Mouse (Mus musculus) adrenal gland, adult (tissue): Measurements from ENCODE around the gene Zfp1.

Experiments used
- DNase-seq, 2 experiments: peaks; one replicate each; pipeline ENCODE4 v3.0.0; 2022 to 2023; ENCODE audit warnings: low spot score in 1 of 2; ENCODE audit not compliant: inconsistent age in 2 of 2

The Zfp1 gene

GRCm38 (mm10) chr8:111662473-111662872 lies 19.3 kb downstream of the Zfp1 start:
- peak; percentile 80 to 94 for DNase-seq

GRCm38 (mm10) chr8:111666751-111667150 lies 23.6 kb downstream of the Zfp1 start:
- DNase-seq, result peak; percentile 31 to 76

DNA sequence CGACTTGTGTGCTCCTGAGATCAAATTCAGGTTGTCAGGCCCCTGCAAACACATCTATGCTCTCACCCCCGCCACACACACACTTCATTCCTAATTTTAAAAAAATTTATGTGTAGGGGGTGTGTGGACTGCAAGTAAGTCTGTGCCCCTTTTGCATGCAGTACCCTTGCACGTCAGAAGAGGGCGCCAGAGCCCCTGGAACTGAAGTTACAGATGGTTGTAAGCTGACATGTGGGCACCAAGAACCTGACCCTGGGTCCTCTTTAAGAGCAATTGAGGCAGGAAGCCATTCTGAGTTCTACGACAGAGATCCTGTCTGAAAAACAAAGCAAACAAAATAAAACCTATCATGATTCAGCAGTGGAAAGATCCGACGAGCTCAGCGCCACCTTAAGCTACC lies 33.0 kb downstream of the Zfp1 start:
- no peak for DNase-seq

- DNase-seq, result peak; percentile 56 to 88
These were observed 34.9 kb downstream of the Zfp1 start for GRCm38 (mm10) chr8:111678111-111678510.

DNA sequence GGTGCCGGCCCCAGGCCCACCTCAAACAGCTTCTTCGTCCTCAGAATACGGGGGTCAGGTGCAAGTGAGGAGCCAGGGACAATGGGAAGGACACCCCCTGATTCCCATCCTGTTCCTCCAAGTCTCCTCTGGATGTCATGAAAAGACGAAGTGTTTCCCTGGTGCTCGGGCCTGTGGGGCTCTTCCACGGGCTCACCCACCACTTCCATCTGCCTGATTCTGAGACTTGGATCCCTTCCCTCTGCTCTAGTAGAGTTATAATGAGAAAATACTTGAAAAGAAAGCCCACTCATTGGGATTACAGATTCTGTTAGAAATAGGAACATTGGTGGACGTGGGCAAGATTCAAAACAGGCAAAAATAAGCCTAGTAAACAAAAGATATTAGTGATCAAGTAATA lies 35.6 kb downstream of the Zfp1 start:
- DNase-seq, result no peak

DNA sequence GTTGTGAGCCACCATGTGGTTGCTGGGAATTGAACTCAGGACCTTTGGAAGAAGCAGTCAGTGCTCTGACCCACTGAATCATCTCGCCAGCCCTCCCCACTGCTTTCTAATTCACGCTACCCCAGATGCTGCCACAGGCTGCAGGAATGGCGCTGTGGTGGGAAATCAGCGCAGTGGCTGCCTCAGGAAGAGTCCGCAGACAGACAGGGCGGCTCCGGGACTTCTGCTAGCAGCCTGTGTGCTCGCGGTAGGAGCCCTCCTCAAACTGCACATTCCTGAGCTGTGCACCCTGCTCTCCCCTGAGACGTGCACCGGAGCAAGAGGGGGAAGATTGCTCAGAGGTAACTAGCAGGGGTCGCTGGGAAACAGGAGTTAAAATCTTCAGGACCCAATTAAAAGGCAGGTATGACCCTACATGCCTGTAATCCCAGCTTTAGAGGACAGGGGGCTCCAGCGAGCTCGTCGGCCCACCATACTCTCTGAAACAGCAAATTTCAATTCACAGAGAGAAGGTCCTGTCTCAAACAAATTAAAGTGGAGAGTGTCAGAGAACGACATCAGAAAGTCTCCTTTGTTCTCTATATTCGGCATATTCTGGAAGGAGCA lies 37.3 kb downstream of the Zfp1 start:
- DNase-seq, result no peak

- DNase-seq, result no peak
These were observed 38.0 kb downstream of the Zfp1 start for GRCm38 (mm10) chr8:111681153-111681552.

- no peak for DNase-seq
These were observed 39.3 kb downstream of the Zfp1 start for GRCm38 (mm10) chr8:111682521-111682920.

DNA sequence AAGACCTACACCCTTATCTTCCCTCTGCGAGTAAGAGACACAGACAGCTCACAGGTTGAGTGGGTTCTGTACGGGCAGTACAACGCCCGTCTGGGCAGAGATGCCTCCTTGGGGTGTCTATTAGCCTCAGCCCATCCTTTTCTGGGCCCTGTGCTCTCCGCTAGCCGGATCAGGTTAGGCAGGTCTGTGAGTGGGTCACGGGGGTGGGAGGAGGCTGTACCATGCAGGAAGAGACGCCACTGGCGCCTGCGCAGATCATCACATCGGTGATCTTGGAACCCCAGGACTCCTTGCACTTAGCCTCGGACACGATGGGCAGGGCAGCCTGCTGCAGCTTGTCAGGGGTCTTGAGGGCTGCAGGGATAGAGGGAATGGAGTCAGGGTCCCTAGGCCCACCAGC lies 43.7 kb downstream of the Zfp1 start:
- no peak for DNase-seq

GRCm38 (mm10) chr8:111690960-111691445 lies 47.8 kb downstream of the Zfp1 start, which contains the start of gene Ctrb1:
Gene Ctrb1, minus strand, starts transcription at chr8:111691010.
- no peak for DNase-seq

DNA sequence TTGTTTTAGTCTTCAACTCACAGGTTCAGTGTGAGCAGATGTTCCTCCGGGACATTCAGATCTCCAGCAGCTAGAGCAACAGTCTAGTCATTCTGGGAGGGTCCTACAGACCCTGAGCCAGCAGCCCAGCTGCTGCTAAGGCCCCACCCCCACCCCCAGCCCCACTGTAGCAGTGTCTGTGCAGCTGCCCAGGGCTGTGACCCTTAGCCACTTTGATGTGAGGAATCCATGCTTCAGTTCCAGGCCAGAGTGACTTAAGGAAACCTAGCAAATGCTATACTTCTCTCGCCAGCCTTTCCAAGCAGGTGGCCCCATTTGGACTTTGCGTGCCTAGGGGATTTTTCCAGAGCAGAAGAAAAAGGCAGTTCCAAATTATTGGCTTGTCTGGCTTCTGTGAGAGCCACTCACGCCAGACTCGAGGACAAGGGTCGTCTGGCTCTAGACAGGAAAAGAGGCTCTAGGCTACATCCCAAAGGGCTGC lies 50.1 kb downstream of the Zfp1 start:
- peak in 1 of 2 experiments; percentile 17 for DNase-seq

DNA sequence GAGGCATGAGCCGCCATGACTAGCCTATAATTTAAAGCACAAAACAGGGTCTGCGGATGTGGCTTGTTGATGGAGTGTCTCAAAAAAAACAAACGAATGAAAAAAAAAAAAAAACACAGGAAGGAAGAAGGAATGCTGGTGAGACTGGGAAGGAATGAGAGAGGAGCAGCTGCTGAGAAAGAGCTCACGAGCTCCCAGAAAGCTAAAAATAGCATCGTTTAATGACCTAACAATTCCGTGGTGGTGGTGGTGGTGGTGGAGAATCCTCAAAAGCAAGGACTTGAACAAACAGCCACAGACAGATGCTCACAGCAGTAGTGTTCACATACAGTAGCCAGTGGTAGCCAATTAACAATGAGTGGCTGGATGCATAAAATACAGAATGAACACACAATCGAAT lies 52.2 kb downstream of the Zfp1 start:
- no peak for DNase-seq

- DNase-seq, result no peak
These were observed 54.5 kb downstream of the Zfp1 start for GRCm38 (mm10) chr8:111697655-111698054.

GRCm38 (mm10) chr8:111699035-111699434 lies 55.8 kb downstream of the Zfp1 start:
- DNase-seq, result peak in 1 of 2 experiments; percentile 13

- DNase-seq, result peak in 1 of 2 experiments; percentile 19
These were observed 57.0 kb downstream of the Zfp1 start for GRCm38 (mm10) chr8:111700201-111700600.

DNA sequence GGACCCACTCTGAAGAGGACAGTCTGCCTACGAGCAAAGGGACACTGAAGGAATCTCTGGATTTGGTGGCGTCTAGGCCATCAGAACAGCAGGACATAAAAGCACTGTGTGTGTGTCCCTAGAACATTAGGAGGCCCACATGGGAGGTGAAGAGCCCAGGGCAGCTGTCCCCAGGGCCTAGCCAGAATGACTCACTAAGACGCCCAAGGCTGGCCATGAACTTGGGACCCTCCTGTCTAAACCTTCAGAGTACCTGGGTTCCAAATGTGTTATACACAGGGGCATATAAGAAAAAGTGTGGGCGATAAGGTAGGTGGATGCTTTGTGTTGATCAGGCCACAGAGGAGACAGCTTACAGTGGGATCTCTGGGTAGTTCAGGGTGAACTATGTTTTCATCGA lies 57.5 kb downstream of the Zfp1 start:
- DNase-seq, result peak in 1 of 2 experiments; percentile 12

DNA sequence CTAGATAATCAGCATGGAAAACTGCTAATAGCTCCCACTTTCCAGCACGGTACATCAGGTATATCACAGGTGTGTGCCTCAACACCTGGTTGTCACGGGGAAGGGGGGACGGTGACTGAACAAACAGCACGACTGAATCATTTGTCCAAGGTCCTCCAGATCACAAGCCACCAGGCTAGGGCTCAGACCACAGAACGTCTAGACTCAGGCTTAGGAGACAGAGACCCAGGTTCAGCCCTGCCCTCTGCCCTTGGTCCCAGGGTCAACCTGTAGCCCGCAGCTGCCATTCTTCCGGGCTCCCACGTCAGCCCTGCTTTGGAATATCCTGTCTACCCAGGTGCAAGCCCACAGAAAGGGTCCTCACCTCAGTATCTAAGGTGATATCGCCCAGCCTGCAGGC lies 58.2 kb downstream of the Zfp1 start:
- DNase-seq, result peak in 1 of 2 experiments; percentile 48

DNA sequence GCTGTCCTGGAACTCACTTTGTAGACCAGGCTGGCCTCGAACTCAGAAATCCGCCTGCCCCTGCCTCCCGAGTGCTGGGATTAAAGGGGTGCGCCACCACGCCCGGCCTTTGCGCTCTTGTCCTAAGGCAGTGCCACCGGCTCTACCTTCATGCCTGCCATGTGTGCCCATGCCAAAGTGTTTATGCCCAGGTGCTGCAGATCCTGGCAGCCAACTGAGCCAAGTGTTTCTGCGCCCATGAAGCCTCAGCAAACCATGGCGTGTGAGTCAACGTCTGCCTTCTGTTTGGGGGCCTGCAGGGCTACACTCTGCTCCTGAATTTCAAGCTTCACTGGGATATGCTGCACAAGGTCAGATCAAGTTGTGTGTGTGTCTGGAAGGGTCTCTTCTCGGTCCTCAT lies 61.4 kb downstream of the Zfp1 start:
- DNase-seq, result peak in 1 of 2 experiments; percentile 18

DNA sequence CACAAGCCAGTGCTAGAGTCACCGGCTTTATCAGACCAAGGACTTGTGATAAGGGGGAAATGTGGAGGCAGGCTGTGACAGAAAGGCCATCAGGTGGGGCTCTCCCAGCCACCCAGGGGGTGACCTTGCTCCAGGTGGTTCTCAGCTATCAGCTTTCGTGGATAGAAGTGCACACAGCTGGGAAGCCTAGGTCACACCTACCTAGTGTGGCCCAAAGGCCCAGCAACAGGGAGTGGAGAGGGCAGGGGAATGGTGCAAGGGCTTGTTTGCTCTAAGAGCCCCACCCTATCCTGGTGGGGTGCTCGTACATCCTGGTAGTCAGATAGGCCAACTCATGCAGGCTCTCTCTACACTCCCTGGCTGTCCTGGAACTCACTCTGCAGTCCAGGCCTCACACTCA lies 62.0 kb downstream of the Zfp1 start:
- DNase-seq, result no peak

DNA sequence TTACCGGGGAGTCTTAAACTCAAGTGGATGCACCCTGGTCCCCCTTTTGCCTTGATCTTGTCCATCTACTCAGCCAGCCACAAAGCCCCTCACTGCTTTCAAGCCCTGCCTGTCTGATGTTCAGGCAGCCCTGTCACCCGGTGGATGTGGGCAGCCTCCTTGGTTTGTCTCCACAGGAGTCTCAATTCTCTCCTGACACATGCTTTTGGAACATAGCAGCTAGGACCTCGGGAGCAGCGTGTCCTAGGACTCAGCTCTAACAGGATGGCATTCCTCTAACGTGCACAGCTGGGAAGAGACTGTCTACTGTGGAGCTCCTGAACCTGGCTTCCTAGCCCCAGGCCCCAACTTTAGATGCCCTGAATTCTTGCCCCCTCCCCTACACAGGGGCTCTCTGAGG lies 62.5 kb downstream of the Zfp1 start:
- peak in 1 of 2 experiments; percentile 58 for DNase-seq

DNA sequence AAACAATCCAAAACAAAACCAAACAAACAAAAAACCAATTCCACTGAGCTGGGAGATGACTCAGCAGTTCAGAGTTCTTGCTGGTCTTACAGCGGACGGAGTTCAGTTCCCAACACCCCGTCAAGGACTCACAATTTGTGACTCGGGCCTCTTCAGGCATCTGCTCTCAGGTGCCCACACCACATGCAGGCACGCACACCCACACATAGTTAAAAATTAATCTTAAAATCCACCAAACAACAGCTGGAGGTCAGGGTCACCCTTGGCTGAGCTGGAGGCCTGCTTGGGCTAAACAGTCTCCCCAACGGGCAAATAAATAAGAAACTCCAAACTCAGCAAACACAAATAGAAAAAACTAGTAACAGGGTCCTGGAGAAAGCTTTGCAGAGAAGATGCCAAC lies 65.1 kb downstream of the Zfp1 start:
- peak in 1 of 2 experiments; percentile 81 for DNase-seq

- DNase-seq, result peak in 1 of 2 experiments; percentile 76
These were observed 66.0 kb downstream of the Zfp1 start for GRCm38 (mm10) chr8:111709223-111709622.
